Mouse (Mus musculus): ENCODE measurements around the gene Mindy2. TPM values are rescaled to one million over a fixed set of nuclear protein-coding genes. Genes with fewer than 3 reads are reported as not detected.

Gene Mindy2
- polyA plus RNA-seq, 1 experiment from 2014 or later: 12.0 TPM

- H3K4me3 ChIP-seq (ENCODE audit: low read depth, low read length): peak within 1 kb of the TSS; percentile 74
- DNase-seq (ENCODE audit: low spot score): peak; percentile 39
- no peaks in the 10 kb centered on the region for H3K9me3 ChIP-seq (ENCODE audit: control insufficient read depth, low read length)
- H3K9ac ChIP-seq (ENCODE audit: low read length): peak within 1 kb of the TSS; percentile 81
- no peaks in the 10 kb centered on the region for H3K27me3 ChIP-seq (ENCODE audit: control insufficient read depth, insufficient read depth, low read length)
- peak; percentile 74 for ATAC-seq (ENCODE audit: insufficient read depth, low FRiP score, low TSS enrichment)
- H3K27ac ChIP-seq (ENCODE audit: low read depth, low read length): peak within 1 kb of the TSS; percentile 90
- H3K4me1 ChIP-seq (ENCODE audit: control insufficient read depth, insufficient read depth, low read length): no peaks in the 10 kb centered on the region; the same call in 1 of the 2 replicates
- H3K36me3 ChIP-seq (ENCODE audit: control insufficient read depth, insufficient read depth, low read length): no peaks in the 10 kb centered on the region
- H3K4me2 ChIP-seq (ENCODE audit: low read depth): peak within 1 kb of the TSS; percentile 75
- under 1% methylated on average over 70 of the region's 72 CpGs for WGBS
These were observed 605 bp downstream of the Mindy2 start, which contains the start of gene Gm10642 for GRCm38 (mm10) chr9:70656130-70657007. Gene Gm10642, plus strand, starts transcription at chr9:70656251.

DNA sequence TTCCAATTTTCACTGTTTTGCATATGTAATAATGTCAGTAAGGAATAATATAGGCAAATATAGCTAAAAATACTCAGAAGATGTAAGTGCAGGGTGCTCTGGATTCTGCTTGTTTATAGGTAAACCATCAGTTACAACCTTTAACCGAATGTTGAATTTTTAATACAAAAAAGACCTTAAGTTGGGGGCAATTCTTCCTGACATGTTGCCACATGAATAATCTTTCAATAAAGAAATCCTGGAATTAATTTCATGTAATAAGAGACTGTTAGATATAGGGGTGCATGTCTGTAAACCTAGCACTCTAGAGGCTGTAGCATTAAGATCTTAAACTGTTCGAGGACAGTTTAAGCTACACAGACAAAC is 1.2 kb downstream of the Mindy2 start:
- Histone ChIP-seq H3K4me1 (ENCODE audit: control insufficient read depth, insufficient read depth, low read length) (no peaks in the 10 kb centered on the region; the same call in 1 of the 2 replicates), H3K27ac (ENCODE audit: low read depth, low read length) (no peak overlapping the region), H3K9me3 (ENCODE audit: control insufficient read depth, low read length) (no peaks in the 10 kb centered on the region), H3K4me2 (ENCODE audit: low read depth) (peak overlapping the region; percentile 75), H3K27me3 (ENCODE audit: control insufficient read depth, insufficient read depth, low read length) (no peaks in the 10 kb centered on the region), H3K36me3 (ENCODE audit: control insufficient read depth, insufficient read depth, low read length) (no peaks in the 10 kb centered on the region), H3K9ac (ENCODE audit: low read length) (no peak overlapping the region), H3K4me3 (ENCODE audit: low read depth, low read length) (peak overlapping the region; percentile 74)
- 55% methylated on average over 2 of the region's 2 CpGs for WGBS
- ATAC-seq (ENCODE audit: insufficient read depth, low FRiP score, low TSS enrichment) (no peak), DNase-seq (ENCODE audit: low spot score) (no peak)

GRCm38 (mm10) chr9:70654496-70654895 is 2.5 kb downstream of the Mindy2 start:
- H3K27ac ChIP-seq (ENCODE audit: low read depth, low read length): no peak overlapping the region
- WGBS: 68% methylated on average over 4 of the region's 4 CpGs
- ATAC-seq (ENCODE audit: insufficient read depth, low FRiP score, low TSS enrichment) (no peak), DNase-seq (ENCODE audit: low spot score) (peak; percentile 15)
- H3K9ac ChIP-seq (ENCODE audit: low read length): no peak overlapping the region
- no peaks in the 10 kb centered on the region for H3K27me3 ChIP-seq (ENCODE audit: control insufficient read depth, insufficient read depth, low read length)
- H3K4me2 ChIP-seq (ENCODE audit: low read depth): peak overlapping the region; percentile 0; the same call in 1 of the 2 replicates
- H3K4me1 ChIP-seq (ENCODE audit: control insufficient read depth, insufficient read depth, low read length): no peaks in the 10 kb centered on the region; the same call in 1 of the 2 replicates
- H3K9me3 ChIP-seq (ENCODE audit: control insufficient read depth, low read length): no peaks in the 10 kb centered on the region
- no peak overlapping the region for H3K4me3 ChIP-seq (ENCODE audit: low read depth, low read length)
- no peaks in the 10 kb centered on the region for H3K36me3 ChIP-seq (ENCODE audit: control insufficient read depth, insufficient read depth, low read length)

DNA sequence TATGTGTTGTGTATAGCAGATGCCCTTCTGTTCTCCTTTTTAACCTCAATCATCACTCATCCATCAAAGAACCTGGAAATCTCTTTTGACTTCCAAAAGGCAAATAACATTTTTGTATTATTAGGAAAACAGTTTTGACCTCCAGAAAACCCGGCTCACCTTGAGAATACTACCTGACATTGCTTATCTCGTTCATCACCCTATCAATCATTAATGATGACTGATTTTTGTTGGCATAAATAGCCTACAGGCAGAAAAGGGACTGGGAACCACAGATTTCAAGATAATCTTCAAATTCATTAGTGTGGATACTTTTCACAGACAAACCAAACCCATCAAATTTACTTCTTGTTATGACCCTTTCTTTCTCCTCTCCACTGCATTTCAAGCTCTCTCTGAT is 3.1 kb downstream of the Mindy2 start:
- H3K4me3 ChIP-seq (ENCODE audit: low read depth, low read length): no peak overlapping the region
- no peak for ATAC-seq (ENCODE audit: insufficient read depth, low FRiP score, low TSS enrichment)
- H3K4me1 ChIP-seq (ENCODE audit: control insufficient read depth, insufficient read depth, low read length): no peaks in the 10 kb centered on the region; the same call in 1 of the 2 replicates
- H3K4me2 ChIP-seq (ENCODE audit: low read depth): peak overlapping the region; percentile 2; the same call in 1 of the 2 replicates
- H3K36me3 ChIP-seq (ENCODE audit: control insufficient read depth, insufficient read depth, low read length): no peaks in the 10 kb centered on the region
- 75% methylated on average over 2 of the region's 2 CpGs for WGBS
- H3K9me3 ChIP-seq (ENCODE audit: control insufficient read depth, low read length): no peaks in the 10 kb centered on the region
- H3K9ac ChIP-seq (ENCODE audit: low read length): no peak overlapping the region
- no peaks in the 10 kb centered on the region for H3K27me3 ChIP-seq (ENCODE audit: control insufficient read depth, insufficient read depth, low read length)
- no peak for DNase-seq (ENCODE audit: low spot score)
- no peak overlapping the region for H3K27ac ChIP-seq (ENCODE audit: low read depth, low read length)

DNA sequence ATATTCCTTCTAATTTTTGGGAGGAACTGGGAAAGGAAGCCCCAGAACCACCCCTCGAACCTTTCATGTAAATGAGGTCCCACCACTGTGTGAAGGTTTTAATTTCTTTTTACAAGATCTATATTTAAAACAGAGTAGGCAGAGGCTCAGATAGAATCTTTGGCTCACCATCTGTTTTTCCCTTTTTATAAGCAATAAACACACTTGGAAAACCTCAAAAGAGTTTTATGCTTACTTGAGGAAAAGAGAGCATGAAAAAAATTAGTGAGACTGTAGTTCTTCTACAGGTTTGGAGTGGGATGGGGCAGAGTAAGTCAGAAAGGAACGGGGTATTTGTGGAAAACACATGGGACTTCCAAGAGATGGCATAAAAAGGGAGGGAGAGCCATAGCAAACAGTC is 4.8 kb downstream of the Mindy2 start:
- WGBS: 84% methylated on average over 2 of the region's 2 CpGs
- H3K4me2 ChIP-seq (ENCODE audit: low read depth): no peak overlapping the region
- ATAC-seq (ENCODE audit: insufficient read depth, low FRiP score, low TSS enrichment): no peak

DNA sequence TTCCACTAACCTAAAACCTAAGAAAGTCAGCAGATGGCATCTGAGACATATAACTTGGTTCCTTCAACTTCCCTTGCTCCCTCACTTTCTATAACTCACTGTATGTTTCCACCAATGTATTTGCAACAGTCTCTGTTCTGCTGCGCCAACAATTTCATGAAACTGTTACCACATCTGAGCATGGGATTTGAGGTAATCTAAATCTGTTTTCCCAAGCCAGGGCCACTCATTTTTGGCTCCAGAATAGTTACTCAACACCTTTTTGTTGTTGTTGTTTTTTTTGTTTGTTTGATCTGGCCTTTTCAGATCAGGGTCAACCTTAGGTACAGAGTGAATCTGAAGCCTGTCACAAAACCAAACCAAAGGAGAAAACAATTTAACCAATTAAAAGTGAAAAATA is 6.0 kb downstream of the Mindy2 start:
- 93% methylated on average over 1 of the region's 1 CpGs for WGBS
- Histone ChIP-seq H3K27me3 (ENCODE audit: control insufficient read depth, insufficient read depth, low read length) (no peaks in the 10 kb centered on the region), H3K36me3 (ENCODE audit: control insufficient read depth, insufficient read depth, low read length) (no peaks in the 10 kb centered on the region), H3K9me3 (ENCODE audit: control insufficient read depth, low read length) (no peaks in the 10 kb centered on the region), H3K4me2 (ENCODE audit: low read depth) (no peak overlapping the region), H3K4me3 (ENCODE audit: low read depth, low read length) (no peak overlapping the region), H3K9ac (ENCODE audit: low read length) (no peak overlapping the region), H3K27ac (ENCODE audit: low read depth, low read length) (no peak overlapping the region), H3K4me1 (ENCODE audit: control insufficient read depth, insufficient read depth, low read length) (no peaks in the 10 kb centered on the region)
- DNase-seq (ENCODE audit: low spot score): no peak
- no peak for ATAC-seq (ENCODE audit: insufficient read depth, low FRiP score, low TSS enrichment)

More for the DNA sequence above, 4.8 kb downstream of the Mindy2 start:
- H3K4me3 ChIP-seq (ENCODE audit: low read depth, low read length): no peak overlapping the region
- DNase-seq (ENCODE audit: low spot score): no peak
- H3K36me3 ChIP-seq (ENCODE audit: control insufficient read depth, insufficient read depth, low read length): no peaks in the 10 kb centered on the region
- no peaks in the 10 kb centered on the region for H3K27me3 ChIP-seq (ENCODE audit: control insufficient read depth, insufficient read depth, low read length)
- no peak overlapping the region for H3K9ac ChIP-seq (ENCODE audit: low read length)
- no peak overlapping the region for H3K27ac ChIP-seq (ENCODE audit: low read depth, low read length)
- no peaks in the 10 kb centered on the region for H3K9me3 ChIP-seq (ENCODE audit: control insufficient read depth, low read length)
- no peaks in the 10 kb centered on the region for H3K4me1 ChIP-seq (ENCODE audit: control insufficient read depth, insufficient read depth, low read length)

DNA sequence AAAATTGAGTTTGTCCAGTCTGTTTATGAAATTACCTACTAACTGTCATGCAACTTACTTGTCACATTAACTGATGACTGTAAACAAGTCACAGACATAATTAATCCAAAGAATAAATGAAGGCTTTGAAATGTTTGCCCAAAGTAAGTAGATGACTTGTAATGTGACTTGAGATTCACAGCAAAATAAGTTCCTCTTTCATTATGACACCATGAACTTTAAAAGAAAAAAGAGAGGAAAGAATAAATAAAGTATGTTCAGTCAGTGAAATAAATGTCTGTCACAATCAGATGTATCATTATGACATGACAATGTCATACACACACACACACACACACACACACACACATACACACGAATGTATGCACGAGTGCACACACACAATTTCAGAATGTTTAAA is 6.7 kb downstream of the Mindy2 start:
- Histone ChIP-seq H3K27ac (ENCODE audit: low read depth, low read length) (no peak overlapping the region), H3K9me3 (ENCODE audit: control insufficient read depth, low read length) (no peaks in the 10 kb centered on the region), H3K4me3 (ENCODE audit: low read depth, low read length) (no peak overlapping the region), H3K36me3 (ENCODE audit: control insufficient read depth, insufficient read depth, low read length) (no peaks in the 10 kb centered on the region), H3K4me1 (ENCODE audit: control insufficient read depth, insufficient read depth, low read length) (no peaks in the 10 kb centered on the region), H3K27me3 (ENCODE audit: control insufficient read depth, insufficient read depth, low read length) (no peaks in the 10 kb centered on the region), H3K9ac (ENCODE audit: low read length) (no peak overlapping the region), H3K4me2 (ENCODE audit: low read depth) (no peak overlapping the region)
- ATAC-seq (ENCODE audit: insufficient read depth, low FRiP score, low TSS enrichment) (no peak), DNase-seq (ENCODE audit: low spot score) (no peak)
- WGBS: 82% methylated on average over 2 of the region's 2 CpGs

GRCm38 (mm10) chr9:70636748-70637147 is 20.2 kb downstream of the Mindy2 start:
- Histone ChIP-seq H3K4me3 (ENCODE audit: low read depth, low read length) (no peak overlapping the region), H3K9ac (ENCODE audit: low read length) (no peak overlapping the region), H3K27me3 (ENCODE audit: control insufficient read depth, insufficient read depth, low read length) (no peaks in the 10 kb centered on the region), H3K27ac (ENCODE audit: low read depth, low read length) (no peak overlapping the region), H3K4me2 (ENCODE audit: low read depth) (no peak overlapping the region), H3K9me3 (ENCODE audit: control insufficient read depth, low read length) (no peaks in the 10 kb centered on the region), H3K4me1 (ENCODE audit: control insufficient read depth, insufficient read depth, low read length) (no peaks in the 10 kb centered on the region), H3K36me3 (ENCODE audit: control insufficient read depth, insufficient read depth, low read length) (no peaks in the 10 kb centered on the region)
- DNase-seq (ENCODE audit: low spot score) (no peak), ATAC-seq (ENCODE audit: insufficient read depth, low FRiP score, low TSS enrichment) (no peak)
- WGBS: 88% methylated on average over 2 of the region's 2 CpGs

DNA sequence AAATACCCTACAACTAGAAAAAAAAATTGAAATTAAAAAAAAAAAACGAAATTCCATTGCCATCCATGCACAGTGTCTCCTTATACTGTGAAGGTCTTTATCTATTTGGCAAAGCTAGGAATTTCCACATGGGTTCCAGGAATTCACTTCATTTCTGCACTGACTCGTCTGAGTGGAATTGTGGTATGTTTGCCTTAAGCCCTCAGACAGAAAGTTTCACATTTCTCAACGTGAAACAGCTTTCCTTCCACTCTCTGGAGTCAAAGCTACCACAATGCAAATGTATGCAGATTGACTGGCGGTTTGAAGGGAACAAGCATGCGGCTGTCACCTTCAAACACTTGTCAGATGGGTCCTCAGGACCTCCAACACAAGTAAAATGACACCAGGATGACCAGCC is 25.3 kb downstream of the Mindy2 start:
- Histone ChIP-seq H3K27ac (ENCODE audit: low read depth, low read length) (no peak overlapping the region), H3K4me2 (ENCODE audit: low read depth) (no peak overlapping the region), H3K9ac (ENCODE audit: low read length) (no peak overlapping the region), H3K4me3 (ENCODE audit: low read depth, low read length) (no peak overlapping the region), H3K36me3 (ENCODE audit: control insufficient read depth, insufficient read depth, low read length) (no peaks in the 10 kb centered on the region), H3K9me3 (ENCODE audit: control insufficient read depth, low read length) (no peaks in the 10 kb centered on the region), H3K4me1 (ENCODE audit: control insufficient read depth, insufficient read depth, low read length) (no peaks in the 10 kb centered on the region), H3K27me3 (ENCODE audit: control insufficient read depth, insufficient read depth, low read length) (no peaks in the 10 kb centered on the region)
- no peak for ATAC-seq (ENCODE audit: insufficient read depth, low FRiP score, low TSS enrichment)
- WGBS: 28% methylated on average over 5 of the region's 5 CpGs
- DNase-seq (ENCODE audit: low spot score): no peak

Data from neural tube, embryonic 11.5 days (tissue).